Mouse (Mus musculus) kidney, postnatal 4 days (tissue): Measurements from ENCODE around the gene Zg16.
"Not testable (repeated sequence)": the region's sequence is repeated elsewhere in the genome, so short reads cannot be mapped to it uniquely, and the experiment has no call there.

Experiments used
- DNase-seq, 2 experiments: peaks; one replicate each; pipeline ENCODE4 v3.0.0; 2021; ENCODE audit warnings: mixed read lengths in 2 of 2

The Zg16 gene

GRCm38 (mm10) chr7:127103960-127104359, 16.8 kb upstream of the Zg16 start:
- DNase-seq: no peak

DNA sequence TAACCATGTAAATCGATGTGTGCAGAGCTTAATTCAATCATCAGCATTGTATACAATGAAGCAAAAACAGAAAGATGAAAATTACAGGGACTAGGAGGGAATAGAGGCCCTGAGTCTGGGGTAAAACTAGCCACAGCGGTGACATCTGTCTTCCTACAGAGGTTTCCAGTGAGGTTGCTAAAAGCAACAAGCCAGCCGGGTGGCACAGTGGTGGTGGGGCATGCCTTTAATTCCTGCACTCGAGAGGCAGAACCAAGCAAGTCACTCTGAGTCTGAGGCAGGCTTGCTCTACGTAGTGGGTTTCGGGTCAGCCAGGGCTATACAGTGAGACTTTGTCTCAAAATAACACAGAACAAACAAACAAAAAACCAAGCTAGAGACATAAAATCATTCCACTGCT, 15.0 kb upstream of the Zg16 start:
- DNase-seq: no peak

DNA sequence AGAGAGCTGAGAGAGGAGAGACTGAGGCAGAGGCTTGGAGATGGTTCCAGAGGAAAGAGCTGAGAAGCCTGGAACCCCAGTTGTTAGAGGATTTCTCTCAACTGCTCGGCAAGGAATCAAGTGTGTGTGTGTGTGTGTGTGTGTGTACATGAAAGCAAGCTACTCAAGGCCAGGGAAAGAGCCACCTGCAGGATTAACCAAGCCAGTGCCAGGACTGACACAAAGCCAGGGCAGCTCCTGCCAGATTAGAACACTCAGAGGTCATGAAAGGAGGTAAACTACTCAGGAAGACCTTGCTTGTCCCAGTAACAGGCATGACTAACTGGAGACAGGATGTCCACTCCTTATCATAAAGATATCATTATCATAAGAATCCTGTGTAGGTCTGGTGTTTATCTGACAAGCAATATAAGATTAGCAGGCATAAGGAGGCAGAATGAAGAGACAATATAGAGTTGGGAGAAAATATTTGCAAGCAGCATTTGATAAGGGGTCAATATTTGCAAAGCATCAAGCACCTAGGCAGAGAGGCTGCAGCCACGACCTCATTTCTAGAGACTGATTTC, 14.4 kb upstream of the Zg16 start:
- DNase-seq: no peak

- no peak for DNase-seq
Observed at GRCm38 (mm10) chr7:127099528-127099927, 12.4 kb upstream of the Zg16 start.

DNA sequence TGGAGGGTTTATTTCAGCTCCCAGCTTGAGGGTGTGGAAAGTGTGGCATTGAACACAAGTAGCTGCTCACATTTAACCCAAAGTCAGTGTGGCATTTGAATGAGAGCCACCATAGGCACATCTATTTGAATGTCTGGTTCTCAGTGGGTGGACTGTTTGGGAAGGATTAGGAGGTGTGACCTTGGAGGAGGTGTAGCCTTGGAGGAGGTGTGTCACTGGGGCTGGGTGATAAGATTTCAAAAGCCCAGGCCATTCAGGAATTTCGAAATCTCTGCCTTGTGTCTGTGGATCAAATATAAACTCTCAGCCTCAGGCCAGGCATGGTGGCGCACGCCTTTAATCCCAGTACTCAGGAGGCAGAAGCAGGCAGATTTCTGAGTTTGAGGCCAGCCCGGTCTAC, 11.8 kb upstream of the Zg16 start:
- DNase-seq: no peak

DNA sequence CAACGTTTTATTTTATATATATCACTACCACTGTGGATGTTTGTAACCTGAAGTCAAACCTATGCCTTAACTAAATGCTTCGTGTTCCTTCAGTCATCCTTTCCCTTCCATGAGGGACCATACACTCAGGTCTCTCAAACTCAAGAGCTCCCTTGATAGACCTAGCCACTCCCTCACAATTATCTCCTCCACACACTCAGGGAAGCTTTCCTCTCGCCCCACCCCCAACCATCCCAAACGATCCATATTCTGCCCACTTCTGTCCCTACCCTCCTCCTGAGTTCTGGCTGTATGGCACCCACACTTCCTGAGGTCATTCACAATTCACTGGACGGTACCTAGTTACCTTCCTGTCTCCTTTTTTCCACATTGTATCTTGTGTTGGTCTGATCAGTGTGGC, 11.4 kb upstream of the Zg16 start:
- DNase-seq: no peak

GRCm38 (mm10) chr7:127096456-127096855, 9.3 kb upstream of the Zg16 start:
- DNase-seq: no peak

DNA sequence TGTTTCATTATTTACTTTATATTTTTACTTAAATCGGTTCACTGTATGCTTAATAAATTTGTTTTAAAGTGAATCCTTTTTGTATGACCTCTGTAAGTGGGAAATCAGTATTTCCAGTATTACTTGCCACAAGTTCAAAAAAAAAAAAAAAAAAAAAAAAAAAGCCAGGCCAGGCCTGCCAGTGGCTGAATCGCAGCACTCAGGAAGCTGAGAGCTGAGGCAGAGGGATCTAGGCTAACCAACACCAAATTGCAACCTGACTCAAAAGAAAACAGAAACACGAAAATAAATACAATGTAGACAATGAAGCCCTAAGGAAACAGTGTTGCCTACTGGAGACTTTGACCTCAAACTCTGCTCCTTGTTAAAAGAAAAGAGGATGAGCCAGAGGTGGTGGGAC, 6.8 kb upstream of the Zg16 start:
- no peak for DNase-seq

DNA sequence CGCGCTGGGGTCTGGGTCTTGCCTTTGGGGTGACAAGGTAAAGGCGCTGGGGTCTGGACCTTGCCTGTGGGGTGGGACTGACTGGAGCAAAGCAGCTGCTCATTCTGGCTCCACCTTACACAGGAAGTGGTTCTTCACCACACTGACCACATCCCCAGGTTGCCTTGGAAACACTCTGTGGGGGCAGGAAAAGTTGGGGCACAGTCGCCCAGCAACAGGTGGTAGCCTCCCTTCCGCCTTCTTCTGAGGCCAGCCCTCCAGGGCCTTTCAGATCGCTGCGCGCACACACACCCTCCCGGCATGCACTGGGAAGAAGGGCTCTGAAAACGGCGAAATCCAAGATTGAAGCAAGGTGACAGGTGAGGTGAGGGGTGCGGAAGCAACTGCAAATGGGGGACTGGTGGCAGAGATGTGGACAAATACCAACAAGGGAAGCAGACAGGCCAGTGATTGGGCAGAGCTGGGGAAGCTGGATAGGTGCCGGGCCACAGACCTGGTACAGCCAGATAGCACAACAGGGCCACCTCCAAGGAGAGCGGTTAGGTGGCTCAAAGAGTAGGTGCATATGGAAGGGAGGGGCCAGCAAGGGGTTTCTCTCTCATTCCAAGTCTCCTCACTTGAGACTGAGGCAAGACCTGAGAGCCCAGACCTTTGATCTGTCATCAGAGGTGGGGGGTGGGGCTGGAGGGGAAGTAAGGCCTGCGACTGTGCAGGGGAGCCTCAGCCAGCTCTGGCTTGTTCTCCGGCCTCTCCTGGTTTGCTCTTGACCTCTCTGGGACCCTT, 4.2 kb upstream of the Zg16 start, which contains the start of gene AI467606:
TSS of gene AI467606 (plus strand) at position 246 of the 783 bp plus-strand sequence.
- peak; percentile 41 to 60 for DNase-seq

DNA sequence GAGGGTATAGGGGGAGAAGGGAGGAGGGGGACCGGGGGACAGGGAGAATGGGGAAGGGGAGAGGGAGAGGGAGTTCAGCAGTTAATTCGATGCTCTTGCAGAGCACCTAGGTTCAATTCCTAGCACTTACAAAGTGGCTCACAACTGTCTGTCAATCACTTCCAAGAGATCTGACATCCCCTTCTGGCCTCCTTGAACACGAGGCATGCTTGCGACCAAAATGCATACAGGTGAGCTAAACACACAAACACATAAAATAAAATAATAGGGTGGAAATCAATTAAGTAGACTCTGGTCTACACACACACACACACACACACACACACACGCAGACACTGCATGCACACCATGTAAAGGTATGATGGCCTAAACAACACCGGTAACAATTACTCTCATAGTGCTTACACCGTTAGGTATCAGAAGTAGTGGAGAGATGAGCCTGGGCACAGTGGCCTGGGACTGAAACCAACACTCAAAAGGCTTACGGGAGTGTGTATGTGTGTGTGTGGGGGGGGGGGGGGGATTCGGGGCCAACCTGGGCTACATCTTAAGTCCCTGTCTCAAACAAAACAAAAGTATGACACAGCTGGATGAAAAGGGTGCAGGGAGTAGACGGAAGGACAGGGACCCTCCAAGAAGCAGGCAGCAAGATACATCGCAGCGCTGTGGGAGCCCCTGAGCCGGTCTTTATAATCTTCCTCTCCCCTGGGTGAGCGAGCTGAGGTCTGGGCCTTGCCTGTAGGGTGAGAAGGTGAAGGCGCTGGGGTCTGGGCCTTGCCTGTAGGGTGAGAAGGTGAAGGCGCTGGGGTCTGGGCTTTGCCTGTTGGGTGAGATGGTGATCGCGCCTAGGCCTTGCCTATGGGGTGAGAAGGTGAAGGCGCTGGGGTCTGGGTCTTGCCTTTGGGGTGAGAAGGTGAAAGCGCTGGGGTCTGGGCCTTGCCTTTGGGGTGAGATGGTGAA, 3.3 kb upstream of the Zg16 start:
- DNase-seq: no peak

DNA sequence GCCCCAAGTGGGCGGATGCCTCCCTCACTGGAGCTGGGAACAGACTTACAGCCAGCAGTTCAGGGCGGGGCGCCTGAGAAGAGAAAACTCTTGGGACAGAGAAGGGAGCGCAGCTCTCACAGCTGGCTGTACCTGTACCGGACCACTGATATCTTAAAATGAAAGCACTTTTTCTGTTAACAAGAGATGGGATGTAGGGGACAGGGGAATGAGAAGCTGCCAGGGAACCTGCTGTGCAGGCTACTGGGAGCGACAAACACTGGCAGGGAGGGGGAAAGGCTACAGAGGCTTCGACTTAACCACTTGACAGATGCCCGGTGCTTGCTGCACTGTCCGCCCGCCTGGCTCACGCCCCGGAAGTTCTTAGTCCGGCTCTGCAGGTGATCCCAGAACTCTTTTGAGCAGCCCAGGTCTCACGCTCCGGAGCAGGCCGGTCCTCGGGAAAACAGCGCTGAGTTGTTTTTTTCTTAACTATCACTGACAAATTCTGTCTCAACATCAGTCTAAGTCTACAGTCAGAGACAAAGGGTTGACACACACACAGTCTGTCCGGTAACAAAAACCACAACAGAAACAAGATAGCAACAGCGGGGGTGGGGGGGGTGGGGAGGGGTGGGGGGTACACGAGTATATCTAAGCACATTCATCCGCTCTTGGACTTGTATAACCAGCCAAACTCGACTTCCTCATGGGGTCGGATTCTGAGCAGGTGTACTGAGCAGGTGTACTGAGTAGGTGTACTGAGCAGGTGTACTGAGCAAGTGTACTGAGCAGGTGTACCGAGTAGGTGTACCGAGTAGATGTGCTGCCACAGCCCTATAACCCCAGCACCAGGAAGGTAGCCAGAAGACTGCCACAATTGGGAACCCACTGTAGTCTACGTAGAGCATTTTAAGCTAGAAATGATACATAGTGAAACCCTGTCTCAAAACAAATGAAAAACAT, 2.0 kb upstream of the Zg16 start:
- peak in 1 of 2 experiments; percentile 54 for DNase-seq

DNA sequence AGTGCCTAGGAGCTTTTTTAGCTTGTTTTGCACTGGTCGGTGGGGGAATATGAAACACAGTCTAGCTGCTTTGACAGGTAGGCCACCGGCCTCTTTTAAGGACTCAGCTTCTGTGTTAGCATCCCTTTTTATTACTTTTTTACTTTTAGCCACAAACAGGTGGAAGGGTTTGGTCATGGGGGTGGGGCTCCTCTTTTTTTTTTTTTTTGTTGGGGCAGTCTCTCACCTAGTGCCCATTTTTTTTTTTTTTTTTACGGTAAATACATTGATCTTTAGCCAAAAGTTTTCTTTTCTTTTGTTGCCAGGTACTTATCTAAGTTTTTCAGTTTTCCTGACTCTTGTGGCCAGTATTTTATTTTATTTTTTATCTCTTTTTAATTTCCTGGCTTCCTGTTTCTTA, 955 bp upstream of the Zg16 start:
- no peak for DNase-seq

- DNase-seq: not testable (repeated sequence)
Observed at GRCm38 (mm10) chr7:127085751-127086150, 1.4 kb downstream of the Zg16 start.

- DNase-seq: no peak
Observed at GRCm38 (mm10) chr7:127084794-127085193, 2.3 kb downstream of the Zg16 start.

GRCm38 (mm10) chr7:127083689-127084088, 3.4 kb downstream of the Zg16 start:
- no peak for DNase-seq

- DNase-seq: no peak
Observed at GRCm38 (mm10) chr7:127082995-127083394, 4.1 kb downstream of the Zg16 start.

DNA sequence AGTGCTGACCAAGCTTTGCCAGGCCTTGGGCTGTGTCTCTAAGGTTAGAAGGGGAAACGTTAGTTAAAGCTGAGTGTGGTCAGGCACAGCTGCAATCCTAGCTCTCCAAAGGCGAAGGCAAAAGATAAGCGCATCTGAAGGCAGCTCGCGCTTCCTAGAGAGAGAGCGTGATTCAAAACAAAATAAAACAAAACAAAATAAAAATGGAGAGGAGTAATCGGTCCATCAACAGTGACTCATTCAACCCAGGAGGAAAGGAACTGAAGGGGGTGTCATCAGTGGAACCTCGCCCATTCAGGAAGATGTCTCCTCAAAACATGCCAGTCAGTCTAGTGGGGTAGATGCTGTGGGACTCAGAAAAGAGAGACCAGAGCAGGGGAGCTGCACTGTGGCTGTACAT, 4.9 kb downstream of the Zg16 start:
- DNase-seq: no peak

DNA sequence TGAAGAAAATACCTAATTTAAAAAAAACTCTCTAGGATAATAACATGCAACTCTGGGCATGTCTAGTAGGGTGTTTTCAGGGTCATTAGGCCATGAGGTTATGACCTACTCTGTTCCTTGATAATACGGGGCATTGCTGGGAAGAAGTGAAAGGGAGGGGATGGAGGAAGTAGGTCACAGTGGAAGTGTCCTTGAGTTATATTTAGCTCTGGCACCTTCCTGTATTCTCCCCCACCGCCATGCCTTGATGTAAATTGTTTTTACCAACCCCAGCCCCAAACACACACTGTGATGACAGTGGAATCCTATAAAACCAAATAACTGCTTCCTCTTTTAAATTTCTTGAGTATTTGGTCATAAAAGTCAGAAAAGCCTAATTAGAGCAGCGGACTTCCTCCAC, 7.1 kb downstream of the Zg16 start:
- DNase-seq: no peak

GRCm38 (mm10) chr7:127077692-127078091, 9.4 kb downstream of the Zg16 start:
- DNase-seq: no peak

DNA sequence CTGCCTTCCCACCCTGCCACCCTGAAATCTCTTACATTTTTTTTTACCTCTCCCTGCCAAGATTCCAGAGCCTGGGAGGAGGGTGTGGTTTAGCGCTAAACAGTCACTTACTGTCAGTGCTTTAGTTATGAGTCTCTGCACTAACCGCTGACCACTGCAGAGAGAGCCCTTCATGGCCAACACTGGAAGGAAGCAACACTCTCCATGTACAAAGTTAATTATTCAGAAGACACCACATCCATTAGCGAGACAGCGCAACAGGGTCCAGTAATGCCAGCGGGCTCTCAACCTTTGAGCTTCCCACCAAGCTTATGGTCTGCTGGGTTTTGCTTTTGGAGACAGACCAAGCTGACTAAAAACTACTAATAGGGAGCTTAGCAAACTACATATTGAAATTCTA, 10.9 kb downstream of the Zg16 start:
- DNase-seq: peak; percentile 21 to 56

DNA sequence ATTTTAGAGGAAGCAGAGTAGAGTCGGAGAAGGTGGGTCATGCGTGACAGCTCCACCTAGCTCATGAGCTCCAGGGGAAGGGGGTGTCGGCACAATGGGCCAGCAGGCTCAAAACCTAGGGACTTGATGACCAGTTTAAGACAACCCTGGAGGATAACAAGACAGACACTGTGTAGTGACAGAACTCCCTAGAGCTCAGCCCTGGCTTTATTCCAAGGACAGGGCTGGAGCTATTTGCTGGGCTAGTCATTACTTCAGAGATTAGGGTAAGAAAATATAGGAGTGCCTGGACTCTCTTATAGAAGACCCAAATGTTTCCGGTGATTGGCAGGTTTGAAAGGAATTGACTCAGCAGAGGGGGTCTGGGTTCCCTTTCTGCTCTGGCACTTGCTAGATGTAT, 13.9 kb downstream of the Zg16 start:
- DNase-seq: no peak

DNA sequence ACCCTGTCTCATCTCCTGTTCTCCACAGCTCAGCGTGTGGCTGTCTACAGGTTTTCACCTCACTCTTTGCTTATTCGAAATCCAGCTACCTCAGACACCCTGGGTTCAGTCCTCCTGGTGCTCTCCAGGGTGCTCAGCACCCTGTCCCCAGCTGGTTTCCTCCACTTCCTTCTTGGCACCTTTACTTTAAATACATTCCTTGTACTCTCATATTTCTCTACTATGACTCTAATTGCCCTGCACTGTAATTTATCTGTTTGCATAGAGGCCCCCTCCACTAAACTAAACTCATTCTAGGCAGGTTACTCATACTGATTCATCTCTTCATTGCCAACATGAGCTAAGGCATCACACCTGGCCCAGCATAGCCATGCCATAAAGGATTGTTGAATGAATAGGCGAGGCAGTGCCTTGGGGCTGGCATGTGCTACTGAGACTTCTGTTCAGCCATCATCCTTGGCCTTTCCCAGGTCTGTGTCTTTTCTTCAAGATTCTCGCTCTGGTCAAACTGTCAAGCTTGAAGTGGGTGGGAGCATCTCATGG, 16.2 kb downstream of the Zg16 start:
- DNase-seq: no peak
